Mouse (Mus musculus) liver, postnatal 0 days (tissue): ENCODE measurements around the gene Nlrx1.

ENCODE experiments used
- CTCF ChIP-seq: sonication (generic); IDR thresholded peaks from 2 replicates; pipeline ENCODE4 v1.5.1; 2016; ENCODE audit warnings: antibody characterized with exemption, low read depth
- EP300 ChIP-seq: IDR thresholded peaks from 2 replicates; pipeline ENCODE4 v1.6.1; 2016; ENCODE audit warnings: antibody characterized with exemption, low read depth, mild to moderate bottlenecking

- TF ChIP-seq CTCF (no peak), EP300 (no peak)
Measured at GRCm38 (mm10) chr9:44241418-44241817, 27.0 kb downstream of the Nlrx1 start.
